Mouse (Mus musculus) lung, postnatal 10 days (tissue): ENCODE data around the gene Zfp932.
"Not testable (repeated sequence)": the region's sequence is repeated elsewhere in the genome, so short reads cannot be mapped to it uniquely, and the experiment has no call there.

Experiments
- DNase-seq: peaks from one replicate; pipeline ENCODE4 v3.0.0; 2021

The Zfp932 gene

DNA sequence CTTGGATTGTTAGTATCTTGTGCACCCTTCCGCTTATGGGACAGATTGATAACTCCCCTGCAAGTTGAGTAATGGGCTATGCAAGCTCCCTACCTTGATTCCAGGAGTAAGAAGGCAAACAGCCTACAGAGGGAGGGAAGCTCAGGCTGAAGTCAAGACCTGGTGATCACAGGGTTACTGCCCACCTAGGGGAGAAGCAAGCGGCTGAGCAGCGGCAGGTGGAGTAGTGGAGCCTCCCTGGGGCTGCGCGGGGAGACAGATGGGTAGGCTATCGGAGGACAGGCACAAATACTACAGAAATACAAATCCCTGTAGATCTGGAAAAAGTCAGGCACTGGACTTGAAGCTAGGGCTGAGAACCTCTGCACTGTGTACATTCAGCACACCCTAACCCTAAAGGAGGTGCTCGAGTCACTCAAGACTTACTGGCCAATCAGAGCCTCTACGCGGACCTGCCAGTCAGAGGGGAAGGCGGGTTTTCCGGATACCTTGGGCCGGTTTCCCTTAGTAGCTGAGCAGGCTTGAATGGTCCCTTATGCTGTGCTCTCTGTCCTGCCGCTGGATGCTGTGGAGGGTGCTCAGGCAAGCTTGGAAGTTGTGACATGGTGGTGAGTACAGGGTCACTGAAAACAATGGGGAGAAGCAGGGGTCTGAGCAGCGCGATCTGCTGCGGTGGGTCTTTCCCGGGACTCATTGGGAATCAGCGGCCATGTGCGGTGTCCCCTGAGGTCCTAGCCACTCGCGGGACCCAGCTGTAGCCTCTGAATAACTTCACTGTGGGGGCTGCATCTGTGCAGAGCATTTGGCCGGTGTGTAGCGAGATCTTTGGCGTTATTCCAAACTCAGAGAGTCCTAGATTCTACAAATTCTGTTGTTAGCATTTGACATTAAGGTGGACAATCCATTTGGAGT is at the start of gene Zfp932:
Gene Zfp932 (plus strand): TSS at position 496 of the 912 bp plus-strand sequence.
- DNase-seq: peak; percentile 85

DNA sequence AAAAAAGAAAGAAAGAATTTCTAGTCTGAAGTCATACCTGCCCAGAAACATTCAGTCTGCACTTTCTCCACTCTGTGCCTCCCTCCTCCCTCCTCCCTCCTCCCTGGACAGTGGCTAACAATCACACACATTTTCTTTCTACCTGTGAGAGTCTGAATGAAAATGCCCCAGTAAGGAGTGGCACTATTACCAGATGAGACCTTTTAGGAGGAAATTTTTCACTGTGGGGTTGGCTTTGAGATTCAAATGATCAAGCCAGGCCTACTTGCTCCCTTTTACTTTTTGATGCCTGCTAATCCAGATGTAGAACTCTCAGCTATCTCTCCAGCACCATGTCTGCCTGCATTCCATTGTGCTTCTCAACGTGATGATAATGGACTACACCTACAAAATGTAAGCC is 46.0 kb upstream of the Zfp932 start:
- no peak for DNase-seq

DNA sequence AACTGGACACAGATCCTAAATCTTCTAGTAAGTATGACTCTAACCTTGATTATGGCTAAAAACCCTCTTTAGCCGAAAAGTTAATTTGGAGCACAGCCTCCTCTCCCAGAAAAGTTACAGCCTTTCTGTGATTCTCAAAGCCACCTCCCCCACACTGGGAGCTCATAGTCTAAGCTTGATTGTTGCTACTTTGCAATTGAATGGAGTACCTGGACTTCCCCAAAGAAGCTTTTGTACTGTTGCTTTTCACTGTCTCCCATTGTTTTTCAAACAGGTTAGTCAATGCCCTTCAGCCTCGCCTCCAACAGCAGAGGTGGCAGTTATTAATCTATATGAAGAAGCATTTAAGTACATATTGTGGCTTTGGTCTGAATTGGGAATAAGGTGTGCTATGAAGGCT is 15.6 kb upstream of the Zfp932 start:
- DNase-seq: not testable (repeated sequence)

DNA sequence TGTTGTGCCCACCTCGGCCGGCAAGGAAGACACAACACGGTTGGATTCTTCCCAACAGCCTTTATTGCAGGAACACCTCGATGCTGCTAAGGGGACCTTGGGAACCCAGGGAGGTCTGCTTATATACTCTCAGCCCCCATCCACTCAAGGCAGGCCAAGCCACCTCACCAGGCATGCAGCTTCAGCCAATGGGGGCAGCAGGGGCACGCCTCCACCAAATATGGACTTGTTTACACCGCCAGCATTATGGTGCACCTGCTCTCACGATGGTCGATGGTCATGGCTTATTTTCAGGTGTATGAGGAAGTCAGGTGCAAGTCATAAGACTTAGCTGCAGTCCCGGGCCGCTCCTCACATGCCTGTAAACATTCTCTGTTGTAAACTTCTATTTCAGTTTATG is 860 bp upstream of the Zfp932 start:
- not testable (repeated sequence) for DNase-seq

DNA sequence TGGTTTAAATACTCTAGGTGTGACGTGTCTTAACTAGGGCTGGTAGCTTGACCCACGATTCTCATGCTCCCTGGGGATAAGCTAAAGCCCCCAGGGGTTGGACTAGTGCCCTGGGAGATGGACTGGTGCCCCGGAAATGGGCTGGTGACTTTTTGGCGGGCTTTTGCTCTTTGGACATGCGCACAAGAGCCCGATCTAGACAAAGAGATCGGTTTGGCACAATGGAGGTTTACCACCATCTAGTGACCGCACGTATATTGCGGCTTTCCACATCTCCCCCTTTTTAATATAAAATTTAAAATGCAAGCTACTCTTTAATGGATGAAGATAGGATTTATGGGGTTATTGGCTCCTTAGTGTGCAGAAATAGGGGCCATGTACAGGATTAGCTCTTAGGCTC is 19.5 kb downstream of the Zfp932 start:
- DNase-seq: not testable (repeated sequence)

DNA sequence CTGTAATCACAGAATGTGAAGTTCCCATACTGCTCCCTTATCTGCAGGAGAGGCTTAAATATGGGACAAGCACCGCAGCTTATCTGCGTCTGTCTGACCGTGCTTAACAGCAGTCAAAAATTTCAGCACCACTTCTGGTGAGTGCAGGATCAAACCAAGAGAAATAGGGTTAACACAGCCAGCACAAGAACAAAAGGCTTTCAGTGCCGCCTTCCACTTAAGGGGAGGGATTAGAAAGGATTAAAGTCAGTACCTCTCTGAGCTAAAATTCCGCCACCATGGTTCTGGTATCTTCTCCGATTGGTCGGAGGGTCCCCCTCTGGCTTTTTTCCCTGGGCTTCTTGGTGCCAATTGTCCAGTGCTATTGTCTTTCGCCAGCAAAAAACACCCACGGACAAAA is 27.0 kb downstream of the Zfp932 start:
- DNase-seq: no peak

DNA sequence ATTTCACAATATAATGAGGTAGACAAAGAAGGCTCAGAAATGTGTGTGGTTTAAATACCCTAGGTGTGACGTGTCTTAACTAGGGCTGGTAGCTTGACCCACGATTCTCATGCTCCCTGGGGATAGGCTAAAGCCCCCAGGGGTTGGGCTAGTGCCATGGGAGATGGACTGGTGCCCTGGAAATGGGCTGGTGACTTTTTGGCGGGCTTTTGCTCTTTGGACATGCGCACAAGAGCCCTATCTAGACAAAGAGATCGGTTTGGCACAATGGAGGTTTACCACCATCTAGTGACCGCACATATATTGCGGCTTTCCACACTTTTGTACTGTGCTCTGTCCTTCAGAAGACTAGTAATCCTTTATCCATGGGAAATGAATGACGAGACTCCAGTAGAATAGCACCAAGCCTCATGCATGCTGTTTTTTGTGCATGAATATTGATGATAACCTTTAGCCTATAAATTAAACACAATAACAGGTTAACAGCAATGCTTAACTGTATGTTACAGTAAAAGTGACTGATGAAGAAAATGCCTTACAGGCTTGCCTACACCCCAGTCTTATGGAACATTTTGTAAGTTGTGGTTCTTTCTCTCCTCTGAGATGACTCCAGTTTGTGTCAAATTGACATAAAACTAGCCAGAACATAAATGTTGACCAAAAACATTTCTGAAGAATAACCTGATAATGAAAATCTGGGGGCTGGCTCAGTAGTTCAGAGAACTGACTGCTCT is 27.5 kb downstream of the Zfp932 start:
- DNase-seq: peak; percentile 48

DNA sequence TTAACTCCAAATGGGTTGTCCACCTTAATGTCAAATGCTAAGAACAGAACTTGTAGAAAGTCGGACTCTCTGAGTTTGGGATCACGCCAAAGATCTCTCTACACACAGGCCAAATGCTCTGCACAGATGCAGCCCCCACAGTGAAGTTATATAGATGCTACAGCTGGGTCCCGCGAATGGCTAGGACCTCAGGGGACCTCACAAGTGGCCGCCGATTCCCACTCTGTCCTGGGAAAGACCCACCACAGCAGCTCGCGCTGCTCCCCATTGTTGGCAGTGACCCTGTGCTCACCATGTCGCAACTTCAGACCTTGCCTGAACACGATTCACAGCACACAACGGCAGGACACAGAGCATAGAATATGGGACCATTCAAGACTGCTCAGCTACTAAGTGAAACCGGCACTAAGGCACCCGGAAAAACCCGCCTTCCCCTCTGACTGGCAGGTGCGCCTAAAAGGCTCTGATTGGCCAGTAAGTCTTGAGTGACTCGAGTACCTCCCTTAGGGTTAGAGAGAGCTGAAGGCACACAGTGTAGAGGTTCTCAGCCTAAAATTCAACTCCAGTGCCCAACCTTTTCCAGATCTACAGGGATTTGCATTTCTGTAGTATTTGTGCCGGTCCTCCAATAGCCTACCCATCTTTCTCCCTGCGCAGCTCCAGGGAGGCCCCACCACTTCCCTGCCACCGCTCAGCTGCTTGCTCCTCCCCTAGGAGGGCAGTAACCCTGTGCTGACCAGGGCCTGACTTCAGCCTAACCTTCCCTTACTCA is 61.5 kb downstream of the Zfp932 start:
- peak; percentile 90 for DNase-seq
